Mouse (Mus musculus) right cerebral cortex, postnatal 25 days (tissue): ENCODE measurements around the gene Fxyd3.

ENCODE experiments used
- DNase-seq: peaks from one replicate; pipeline ENCODE4 v3.0.0; 2022

Fxyd3 gene

DNA sequence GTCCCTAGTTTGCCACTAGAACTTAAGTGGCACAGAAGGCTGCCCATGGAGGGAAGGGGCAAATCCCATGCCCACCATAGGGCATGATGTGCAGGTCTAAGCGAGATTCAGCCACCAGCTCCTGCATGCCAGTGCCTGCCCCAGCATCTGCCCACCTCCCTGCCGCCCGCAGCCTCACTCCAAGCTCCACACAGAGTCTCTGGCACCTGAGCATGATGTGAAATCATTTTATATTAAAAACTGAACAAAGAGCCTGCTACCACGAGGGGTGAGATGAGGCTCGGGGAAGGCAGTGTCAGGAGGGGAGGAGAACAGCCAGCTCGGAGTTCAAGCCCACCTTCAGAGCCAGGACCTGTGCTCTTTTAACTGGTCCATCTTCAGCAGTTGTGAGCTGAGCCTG is 6.2 kb downstream of the Fxyd3 start:
- no peak for DNase-seq

DNA sequence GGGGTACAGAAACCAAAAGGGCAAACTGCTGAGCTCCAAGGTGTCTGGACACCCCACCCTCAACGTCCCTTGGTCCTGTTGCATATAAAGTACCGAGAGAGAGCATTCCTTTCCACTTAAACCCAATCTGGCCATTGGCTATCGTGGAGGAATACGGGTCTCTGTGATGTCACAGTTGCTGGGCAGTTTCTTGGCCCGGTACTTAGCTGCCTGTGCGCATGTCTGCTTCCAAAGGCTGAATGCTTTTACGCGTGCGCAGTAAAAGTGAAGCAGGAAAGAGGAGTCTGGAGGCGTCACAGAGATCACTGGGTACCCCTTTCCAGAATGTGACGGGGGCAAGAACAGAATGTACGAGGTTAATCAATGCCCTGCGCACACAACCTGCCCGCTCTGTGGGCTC is 7.0 kb downstream of the Fxyd3 start:
- no peak for DNase-seq

DNA sequence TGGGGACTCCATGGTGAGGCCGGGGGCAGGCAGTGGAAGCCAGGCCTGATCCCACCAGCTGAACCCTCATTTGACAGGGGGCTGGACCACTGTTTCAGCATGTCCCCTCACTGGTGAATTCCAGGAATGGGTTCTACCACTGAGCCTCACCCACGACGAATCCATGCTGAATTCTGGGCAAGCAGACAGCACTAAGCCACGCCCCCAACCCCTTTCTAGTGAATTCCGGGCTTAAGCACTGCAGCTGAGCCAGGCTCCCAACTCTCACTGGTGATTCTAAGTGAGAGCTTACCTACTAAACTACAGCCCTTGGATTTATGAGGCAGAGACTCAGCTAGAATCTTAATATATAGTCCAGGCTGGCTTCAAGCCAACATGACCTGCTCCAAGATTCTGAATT is 8.7 kb downstream of the Fxyd3 start:
- no peak for DNase-seq

DNA sequence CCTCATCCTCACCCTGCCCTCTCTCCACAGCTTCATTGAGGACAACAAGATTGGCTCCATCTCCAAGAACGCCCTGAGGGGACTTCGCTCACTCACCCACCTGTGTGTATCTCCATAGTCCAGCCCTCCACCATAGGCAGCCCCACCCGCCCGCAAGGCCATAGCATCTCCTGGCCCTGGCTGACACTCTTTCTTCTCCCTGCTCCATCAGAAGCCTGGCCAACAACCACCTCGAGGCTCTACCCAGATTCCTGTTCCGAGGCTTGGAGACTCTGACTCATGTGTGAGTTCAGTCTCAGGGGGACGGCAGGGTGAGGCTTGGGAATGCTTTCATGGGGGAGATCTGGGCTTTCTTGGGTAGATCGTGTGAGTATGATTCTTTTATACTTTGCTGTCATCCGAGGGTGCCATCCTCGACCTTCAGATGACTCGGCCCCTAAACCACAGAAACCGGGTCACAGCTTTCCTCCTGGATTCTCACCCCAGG is 13.4 kb downstream of the Fxyd3 start:
- DNase-seq: no peak

DNA sequence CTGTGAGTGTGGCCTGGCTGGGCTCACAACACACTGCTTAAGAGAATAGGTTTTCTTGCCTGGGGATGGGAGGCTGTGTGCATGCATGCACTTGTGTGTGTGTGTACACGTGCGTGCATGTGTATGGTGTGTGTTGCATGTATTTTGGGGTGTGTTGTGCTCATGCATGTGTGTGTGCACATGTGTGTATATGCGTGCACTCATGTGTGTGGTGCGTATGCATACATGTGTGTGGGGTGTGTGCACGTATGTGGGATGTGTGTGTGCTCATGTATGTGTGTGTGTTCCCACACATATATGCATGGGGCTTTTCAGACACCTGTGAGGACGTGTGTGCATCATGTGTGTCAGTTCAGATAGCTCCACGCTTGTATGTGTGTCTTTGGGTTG is 15.9 kb downstream of the Fxyd3 start:
- DNase-seq: no peak

DNA sequence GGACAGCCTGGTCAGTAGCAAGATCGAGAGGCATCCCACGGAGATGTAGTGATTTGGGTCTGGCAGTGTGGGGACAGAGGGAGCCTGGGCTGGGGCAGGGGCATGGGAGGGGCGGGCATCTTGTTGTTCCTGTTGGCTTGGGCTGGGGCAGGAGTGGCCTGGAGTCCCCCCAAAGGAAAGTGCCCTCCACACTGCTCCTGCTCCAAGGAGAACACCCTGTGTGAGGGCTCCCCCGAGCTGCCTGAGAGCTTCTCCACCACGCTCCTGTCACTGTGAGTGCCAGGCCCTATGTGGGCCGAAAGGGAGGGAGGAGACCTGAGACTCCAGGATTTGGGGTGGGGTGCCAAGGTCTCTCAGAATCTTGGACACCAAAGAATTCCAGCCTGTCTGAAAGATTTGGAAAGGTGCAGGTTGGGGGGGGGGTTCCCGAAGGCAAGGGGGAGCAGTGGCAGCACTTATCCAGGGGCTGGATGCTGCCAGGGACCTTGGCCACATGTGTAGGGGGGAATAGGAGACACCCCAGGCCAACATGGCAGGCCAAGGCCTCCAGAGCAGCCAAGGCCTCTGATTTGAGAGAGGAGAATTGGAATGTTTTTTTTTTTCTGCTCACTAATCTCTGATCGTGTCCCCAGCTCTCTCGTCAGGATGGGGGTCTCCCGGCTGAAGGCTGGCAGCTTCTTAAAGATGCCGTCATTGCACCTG is 16.4 kb downstream of the Fxyd3 start:
- no peak for DNase-seq

DNA sequence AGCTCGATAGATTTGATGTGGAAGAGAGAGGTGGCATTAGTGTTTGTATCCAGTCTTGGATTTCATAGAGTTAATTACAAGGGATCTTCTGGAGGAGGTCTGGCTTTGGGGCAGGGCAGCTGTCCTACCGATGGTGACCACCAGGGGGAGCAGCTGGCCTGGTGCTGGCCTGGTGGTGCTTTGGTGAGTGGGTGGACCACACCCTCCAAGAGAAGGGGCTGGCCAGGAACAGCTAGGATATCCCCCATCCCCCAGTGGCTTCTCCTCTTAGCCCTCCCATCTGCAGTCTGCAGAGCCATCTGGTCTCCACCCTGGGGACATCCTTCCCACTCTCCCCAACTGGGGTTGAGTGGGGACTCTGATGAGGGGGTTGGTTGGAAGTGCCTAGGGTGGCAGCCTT is 17.4 kb downstream of the Fxyd3 start, which contains the start of gene Lgi4:
Gene Lgi4 (plus strand): TSS at position 235 of the 400 bp plus-strand sequence.
- DNase-seq: peak; percentile 79

DNA sequence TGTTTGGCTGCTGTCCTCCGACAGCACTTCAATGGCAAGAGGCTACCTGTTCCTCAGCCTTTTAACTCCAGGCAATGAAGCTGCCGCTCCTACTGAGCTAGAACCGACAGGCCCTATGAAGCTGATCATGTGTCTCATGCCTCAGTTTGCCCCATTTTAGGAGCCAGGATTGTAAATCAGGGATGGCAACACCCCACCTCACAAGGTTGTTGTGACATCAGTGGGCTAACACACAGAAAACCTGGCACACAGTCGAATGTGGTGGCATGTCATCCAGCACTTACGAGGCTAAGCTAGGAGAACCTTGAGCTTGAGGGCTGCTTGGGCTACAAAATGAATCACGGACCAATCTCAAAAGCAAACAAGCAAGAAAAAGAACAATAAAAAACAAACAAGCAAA is 18.3 kb downstream of the Fxyd3 start:
- no peak for DNase-seq

DNA sequence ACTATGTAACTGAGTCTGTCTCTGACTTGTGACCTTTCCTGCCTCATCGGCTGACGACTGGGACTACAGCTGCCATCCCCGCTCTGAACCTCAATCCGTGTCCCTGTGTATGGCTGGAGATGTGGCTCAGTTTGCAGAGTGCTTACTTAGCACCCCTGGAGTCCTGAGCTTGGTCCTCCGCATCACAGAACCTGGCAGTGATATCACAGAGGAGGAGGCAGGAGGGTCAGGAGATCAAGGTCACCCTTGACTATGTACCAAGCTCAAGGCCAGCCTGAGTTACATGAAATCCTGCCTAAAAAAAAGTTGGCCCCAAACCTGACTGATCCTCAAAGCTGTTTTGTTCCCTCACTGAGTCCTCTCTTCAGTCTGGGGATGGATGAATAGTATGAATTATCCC is 18.8 kb downstream of the Fxyd3 start:
- DNase-seq: no peak

DNA sequence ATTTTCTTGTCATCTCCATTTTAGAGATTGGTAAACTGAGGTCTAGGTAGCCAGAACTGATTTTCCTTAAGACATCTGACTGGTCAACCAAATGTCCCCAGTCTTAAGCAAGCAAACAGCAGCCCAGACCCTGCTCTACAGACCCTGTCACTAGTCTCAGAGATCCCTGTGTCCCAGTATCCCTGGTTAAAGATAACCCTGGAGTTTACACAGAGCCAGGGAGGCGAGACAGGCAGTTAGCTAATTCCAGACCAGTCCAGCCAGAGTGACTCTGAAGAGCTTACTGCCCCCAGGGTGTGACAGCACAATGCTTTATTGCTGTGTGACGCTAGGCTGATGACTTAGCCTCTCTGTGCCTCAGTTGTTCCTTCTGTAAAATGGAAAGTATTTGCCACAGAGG is 19.4 kb downstream of the Fxyd3 start, which contains the start of gene Fxyd1:
Gene Fxyd1 (minus strand): TSS at position 129 of the 400 bp plus-strand sequence.
- no peak for DNase-seq

DNA sequence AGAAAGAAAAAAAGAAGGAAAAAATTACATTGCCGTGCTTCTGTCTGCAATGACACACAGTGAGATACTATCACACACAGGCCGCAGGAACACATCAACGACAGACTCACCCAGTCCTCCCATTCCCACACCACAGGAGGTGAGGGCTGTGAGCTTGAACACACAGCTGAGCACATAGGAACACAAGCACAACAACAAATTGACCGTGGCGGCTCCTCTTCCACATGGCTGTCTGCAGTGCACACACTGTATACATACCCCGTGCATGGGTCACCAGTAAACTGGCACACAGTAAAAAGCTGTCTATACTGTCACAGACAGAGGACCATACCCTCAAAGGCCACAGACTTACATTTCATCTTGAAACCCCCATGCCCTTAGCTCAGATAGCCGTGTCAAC is 20.1 kb downstream of the Fxyd3 start:
- DNase-seq: no peak

DNA sequence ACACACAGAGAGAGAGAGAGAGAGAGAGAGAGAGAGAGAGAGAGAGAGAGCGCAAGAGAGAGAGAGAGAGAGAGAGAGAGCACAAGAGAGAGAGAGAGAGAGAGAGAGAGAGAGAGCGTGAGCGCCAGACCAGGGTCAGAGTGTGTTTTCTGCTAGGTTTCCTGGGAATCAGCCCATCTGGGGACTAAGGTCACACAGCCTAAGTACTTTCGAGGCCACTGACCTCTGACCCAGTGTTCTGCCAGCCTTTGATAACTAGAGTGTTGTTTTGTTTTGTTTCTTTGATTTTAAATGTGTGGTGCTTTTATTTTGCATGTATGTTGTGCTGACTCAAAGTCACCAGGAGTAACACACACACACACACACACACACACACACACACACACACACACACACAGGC is 20.6 kb downstream of the Fxyd3 start:
- no peak for DNase-seq

DNA sequence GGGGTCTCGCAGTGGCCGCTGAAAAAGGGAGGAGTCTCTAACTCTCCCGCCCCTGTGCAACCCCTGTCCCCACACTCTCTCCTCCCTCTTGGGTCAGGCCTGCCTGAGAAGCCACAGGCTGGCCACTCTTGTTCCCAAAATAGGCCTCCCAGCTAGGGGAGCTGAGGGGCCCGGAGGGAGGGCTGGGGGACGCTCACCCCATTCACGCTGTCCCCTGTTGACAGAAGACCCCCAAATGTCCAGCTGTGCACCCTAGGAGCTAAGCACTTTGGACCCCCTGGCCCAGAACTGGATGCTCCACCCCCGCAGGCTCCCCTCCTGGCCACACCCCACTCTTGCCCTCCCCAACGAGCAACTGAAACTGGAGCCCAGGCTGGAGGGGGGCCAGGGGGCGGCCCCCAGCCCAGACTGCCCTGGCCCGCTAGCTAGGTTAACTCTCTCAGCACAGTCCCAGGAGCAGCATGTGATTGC is 21.1 kb downstream of the Fxyd3 start:
- DNase-seq: no peak

DNA sequence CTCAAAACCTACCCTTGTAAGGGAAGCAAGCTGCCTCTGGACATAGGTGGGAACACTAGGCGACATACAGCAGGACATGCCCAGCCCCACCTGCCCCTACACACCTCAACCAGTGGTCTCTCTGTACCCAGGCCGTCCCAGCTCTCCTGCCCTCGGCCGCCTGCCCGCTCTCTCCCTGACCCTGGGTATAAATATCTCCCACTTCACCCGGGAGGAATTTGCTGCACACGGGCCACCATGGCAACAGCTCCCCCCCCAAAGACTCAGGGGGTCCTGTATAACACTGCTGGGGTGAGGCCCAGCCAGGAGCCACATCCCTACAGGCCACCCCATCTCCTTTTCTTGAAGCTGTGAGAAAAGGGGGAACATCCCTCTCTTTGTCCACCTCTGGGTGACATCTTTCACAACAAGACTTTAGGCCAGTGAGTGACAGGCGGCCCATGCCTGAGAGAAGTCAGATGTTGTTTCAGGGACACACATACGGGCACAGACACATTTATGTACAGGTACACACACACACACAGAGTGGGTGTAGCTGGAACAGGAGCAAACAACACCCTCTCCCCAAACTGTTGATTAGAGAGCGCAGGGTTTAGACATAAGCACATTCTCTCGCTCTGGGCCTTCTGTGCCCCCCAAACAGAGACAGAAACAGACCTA is 21.7 kb downstream of the Fxyd3 start:
- no peak for DNase-seq

DNA sequence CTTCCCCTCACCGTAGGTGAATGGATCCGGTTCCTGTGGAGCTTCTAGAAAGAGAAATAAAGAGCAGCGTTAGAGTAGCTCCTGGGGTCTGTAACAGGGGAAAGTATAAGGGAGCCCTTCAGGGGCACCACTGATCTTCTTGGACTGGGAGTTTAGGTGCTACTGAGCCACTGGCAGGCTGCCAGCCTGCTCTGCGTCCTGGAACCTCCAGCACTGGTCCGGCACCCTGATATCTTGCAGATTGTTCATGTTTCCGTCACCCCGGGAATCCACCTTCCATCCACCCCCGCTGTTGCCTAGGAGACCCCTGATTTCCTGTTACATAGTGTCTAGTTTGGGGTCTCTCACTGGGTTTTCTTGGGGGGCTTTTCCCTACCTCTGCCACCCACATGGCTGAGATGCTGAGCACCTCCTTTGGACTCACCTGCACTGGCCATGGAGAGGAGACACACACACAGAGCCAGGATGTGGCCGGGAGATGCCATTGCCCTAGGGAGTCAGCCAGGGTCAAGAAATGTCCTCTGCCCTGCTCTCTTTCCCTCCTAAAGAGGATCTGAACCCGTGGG is 22.5 kb downstream of the Fxyd3 start:
- DNase-seq: no peak

DNA sequence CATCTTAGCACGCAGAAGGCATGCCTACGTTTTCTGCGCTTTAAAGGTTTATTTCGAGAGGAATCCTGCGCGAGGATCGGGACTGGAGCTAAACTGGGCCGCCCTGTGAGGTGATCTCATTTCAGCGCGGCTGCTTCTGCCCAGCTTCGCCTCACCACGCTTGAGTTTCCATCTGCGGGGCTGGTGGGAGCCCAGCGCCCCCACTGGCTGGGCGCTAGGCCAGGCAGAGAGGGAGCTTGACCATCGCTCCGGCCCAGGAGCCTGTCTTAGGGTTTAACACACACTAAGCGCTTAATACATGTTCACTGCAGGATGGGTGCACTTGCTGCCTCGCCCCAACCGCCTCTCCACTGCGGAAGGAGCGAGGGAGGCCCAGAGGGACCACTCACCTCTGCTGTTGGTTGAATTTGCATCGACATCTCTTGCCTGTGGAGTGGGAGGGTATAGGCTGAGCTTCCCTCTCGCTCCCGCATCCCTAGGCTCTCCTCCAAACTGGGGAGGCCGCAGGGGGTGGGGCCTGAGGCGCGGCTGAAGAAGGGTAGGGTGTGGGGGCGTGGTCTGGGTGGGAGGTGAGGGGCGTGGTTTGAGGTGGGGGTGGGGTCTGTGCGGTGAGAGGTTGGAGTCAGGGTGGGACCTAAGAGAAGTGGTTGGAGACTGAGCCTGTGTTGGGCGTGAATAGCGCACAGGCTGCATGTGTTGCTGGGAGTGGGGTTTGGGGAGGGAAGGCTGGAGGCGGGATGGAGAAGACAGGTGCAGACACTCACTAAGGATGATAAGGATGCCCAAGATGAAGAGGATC is 23.7 kb downstream of the Fxyd3 start:
- peak; percentile 82 for DNase-seq

DNA sequence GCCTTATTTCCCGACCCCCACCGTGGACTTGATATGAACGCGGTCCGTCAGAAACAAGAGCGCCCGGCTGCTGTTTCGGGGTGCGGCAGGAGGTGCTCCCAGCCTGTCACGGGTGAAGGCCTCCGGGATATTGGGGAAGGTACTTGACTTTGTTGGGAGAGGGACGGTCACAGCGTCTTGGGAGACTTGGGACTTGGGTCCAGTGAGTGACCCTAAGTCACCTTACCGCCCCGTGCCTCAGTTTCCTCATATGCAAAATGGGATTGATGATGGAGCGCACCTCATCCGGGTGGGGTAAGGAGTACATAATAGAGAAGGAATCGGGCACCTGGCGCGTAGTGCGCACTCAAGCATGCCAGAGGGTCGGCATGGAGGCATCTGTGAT is 24.3 kb downstream of the Fxyd3 start:
- no peak for DNase-seq

DNA sequence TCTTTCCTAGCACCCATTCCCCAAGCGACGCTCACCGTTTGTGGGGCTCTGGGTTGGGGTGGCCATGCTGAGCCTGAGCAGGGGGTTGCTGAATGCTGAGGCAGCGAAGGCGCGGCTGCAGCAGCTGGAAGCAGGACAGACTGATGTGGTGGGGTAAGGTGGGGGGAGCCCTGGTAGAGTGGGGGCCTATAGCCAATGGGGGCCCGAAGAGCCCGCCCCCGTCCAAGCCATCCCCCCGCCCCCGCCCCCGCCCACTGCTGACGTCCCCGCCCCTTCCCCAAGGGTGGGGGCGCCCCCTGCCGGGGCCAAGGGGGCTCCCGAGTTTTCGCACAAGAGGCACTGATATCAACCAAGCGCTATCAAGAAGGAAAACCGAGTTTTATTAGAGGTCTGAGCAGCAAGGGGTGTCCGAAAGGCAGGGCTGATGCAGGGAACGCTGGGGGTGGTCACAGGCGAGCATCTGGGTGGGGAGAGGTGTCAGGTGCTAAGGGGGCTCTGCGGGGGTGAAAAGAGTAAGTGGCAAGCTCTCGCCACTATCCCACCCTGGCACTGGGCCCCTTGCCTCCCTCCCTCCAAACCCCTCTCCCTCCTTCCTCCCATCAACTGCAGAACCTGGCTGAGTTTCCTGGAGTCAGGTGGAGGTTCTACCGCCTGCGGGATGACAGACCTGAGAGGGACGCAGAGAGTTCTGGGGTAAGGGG is 25.0 kb downstream of the Fxyd3 start, which contains the start of gene Fxyd7:
Gene Fxyd7 (minus strand): TSS at position 147 of the 701 bp plus-strand sequence.
- no peak for DNase-seq

DNA sequence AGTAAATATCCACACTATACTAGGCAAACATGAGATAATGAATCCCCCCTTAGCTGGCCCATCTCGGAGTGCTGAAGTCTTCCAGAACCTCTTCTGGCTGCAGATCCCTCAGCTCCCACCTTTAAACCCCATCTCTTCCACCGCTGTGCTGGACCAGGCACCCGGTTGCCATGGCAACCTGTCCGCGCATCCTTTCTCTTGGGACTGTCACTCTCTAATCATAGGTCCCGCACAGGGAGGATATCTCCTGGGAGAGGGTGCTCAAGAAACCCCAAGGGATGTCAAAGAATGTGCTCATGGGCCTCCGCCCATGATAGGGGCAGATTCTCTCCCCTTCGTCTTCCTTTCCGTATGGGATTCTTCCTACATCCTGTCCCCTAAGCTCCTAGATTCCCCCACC is 25.6 kb downstream of the Fxyd3 start:
- peak; percentile 74 for DNase-seq

DNA sequence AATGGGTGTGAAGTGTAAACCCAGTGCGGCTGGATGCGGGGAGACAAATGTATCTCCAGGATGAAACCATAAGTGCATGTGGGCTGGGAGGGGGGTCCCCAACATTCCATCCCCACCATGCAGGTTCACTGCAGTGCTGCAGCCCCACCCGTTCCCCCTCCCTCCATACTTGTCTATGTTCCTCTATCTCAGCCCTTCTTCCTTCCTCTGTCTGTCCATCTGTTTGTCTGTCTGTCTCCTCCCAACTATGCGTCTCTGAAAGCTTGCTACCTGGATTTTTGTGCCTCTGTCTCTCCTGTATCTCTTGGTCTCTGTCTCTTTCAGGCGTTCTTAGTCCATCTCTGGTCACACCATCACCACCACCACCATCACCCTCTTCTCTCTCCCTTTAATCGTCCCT is 26.0 kb downstream of the Fxyd3 start:
- no peak for DNase-seq

DNA sequence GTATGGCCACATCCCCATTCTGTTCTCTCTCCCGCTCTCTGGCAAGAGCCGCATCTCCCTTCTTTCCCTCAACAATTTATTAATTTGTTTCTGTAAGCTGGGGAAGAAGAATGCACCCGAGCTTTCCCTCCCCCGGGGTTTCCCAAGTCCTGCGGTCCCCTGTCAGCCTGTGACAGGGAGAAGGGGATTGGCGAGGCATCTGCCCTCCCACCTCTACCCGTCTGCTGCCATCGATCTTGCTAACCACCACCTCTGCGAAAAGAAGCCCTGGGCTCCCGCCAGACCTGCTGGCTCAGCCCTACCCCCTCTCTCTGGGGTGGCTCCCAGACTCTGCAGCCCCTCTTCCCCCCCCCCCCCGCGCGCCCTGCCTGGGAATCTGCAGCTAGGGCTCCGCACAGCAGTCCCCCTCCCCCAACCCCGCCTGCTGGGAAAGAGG is 26.6 kb downstream of the Fxyd3 start:
- DNase-seq: peak; percentile 67

DNA sequence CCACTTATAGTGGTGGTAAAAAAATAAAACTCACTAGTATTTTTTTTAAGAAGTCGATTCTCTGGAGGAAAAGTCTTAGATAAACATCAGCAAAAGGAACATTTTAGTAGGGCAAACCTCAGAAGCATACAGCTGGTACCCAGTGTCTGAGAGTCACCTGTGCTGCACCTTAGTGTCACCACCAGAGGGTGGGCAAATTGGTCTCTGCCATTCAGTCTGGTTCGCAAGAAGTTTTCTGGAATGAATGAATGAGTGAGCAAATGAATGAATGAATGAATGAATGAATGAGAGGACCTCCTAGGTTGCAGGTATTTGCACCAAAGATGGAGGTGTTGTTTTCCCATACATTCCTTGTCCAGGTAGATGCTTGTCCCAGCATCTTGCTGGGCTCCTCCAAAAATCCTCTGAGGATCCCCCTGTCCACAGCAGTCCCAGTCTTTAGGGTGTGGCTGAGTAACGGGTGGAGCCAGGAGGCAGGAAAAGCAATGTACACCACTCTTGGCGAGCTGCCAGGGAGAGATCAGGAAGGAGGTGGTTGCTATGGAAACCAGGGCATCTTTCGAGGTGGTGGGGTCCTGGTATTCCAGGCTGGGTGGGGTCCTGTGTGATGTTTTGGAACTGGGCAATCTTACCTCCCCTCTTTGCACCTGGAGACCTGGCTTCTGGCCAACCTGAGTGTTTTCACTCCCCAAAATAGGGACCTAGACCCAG is 27.2 kb downstream of the Fxyd3 start:
- peak; percentile 47 for DNase-seq
